Mouse (Mus musculus): ENCODE data around the gene Bcl2l11. TPM values are rescaled to one million over a fixed set of nuclear protein-coding genes. Genes with fewer than 3 reads are reported as not detected.

Gene Bcl2l11
- polyA plus RNA-seq, 1 experiment: 2.9 TPM

- Histone ChIP-seq H3K4me1 (ENCODE audit: control insufficient read depth, insufficient read depth, insufficient read length, low read length) (peaks cover 7% of the 10 kb centered on the region; the same call in 1 of the 2 replicates), H3K27ac (replicated peaks; ENCODE audit: low read depth, low read length) (no peak overlapping the region), H3K4me3 (ENCODE audit: insufficient read depth, low read depth, low read length) (0 out of 2 replicates have a peak overlapping the region, but pooled peaks have one; percentile 2)
Observed at GRCm38 (mm10) chr2:128211881-128212209, 86.0 kb downstream of the Bcl2l11 start.

All from brown adipose tissue, adult 24 weeks (tissue).